Mouse (Mus musculus) kidney, postnatal 0 days (tissue): ENCODE data around the gene Plce1. TPM values are rescaled to one million over a fixed set of nuclear protein-coding genes. Genes with fewer than 3 reads are reported as not detected.

Experiments used
- ATAC-seq: fragments of 200-750 bp; cut with Nextera tagmentation; replicated peaks from 2 replicates; pipeline ENCODE4 v1.8.0; 2017; ENCODE audit warnings: low read depth, moderate number of reproducible peaks, moderate TSS enrichment, moderate library complexity; ENCODE audit not compliant: low FRiP score
- DNase-seq: peaks from one replicate; pipeline ENCODE4 v3.0.0-alpha.2; 2016; ENCODE audit warnings: low spot score
- H3K27ac ChIP-seq: fragments of 300-500 bp; sonication (generic); 2 replicates; pipeline ENCODE4 v1.5.1; 2014; ENCODE audit warnings: mild to moderate bottlenecking
- H3K27me3 ChIP-seq: fragments of 300-500 bp; sonication (generic); 2 replicates; pipeline ENCODE4 v1.6.1; 2014; ENCODE audit warnings: low read length, mixed read lengths; ENCODE audit not compliant: insufficient read depth
- H3K36me3 ChIP-seq: fragments of 300-500 bp; sonication (generic); 2 replicates; pipeline ENCODE4 v1.6.1; 2014; ENCODE audit warnings: low read length, mixed read lengths; ENCODE audit not compliant: insufficient read depth
- H3K4me1 ChIP-seq: fragments of 300-500 bp; sonication (generic); replicated peaks from 2 replicates; pipeline ENCODE4 v1.6.1; 2014; ENCODE audit warnings: antibody characterized with exemption, low read length, mixed read lengths; ENCODE audit not compliant: insufficient read depth
- H3K4me2 ChIP-seq: fragments of 300-500 bp; sonication (generic); 2 replicates; pipeline ENCODE4 v1.6.1; 2014; ENCODE audit warnings: mild to moderate bottlenecking, low read length, moderate library complexity, mixed read lengths
- H3K4me3 ChIP-seq: fragments of 300-500 bp; sonication (generic); replicated peaks from 2 replicates; pipeline ENCODE4 v1.5.1; 2014; ENCODE audit warnings: low read depth, low read length
- H3K9ac ChIP-seq: fragments of 300-500 bp; sonication (generic); 2 replicates; pipeline ENCODE4 v1.6.1; 2014; ENCODE audit warnings: low read depth, low read length
- H3K9me3 ChIP-seq: fragments of 300-500 bp; sonication (generic); replicated peaks from 2 replicates; pipeline ENCODE4 v1.6.1; 2016; ENCODE audit warnings: low read length, inconsistent platforms, mixed read lengths
- CTCF ChIP-seq: IDR thresholded peaks from 2 replicates; pipeline ENCODE4 v1.5.1; 2016; ENCODE audit warnings: antibody characterized with exemption, low read depth, mild to moderate bottlenecking, moderate library complexity
- WGBS: fragments of 180-500 bp; shearing (Covaris S2); extraction: QIAGEN DNeasy Blood & Tissue Kit; methylation state at CpG from one replicate; pipeline ENCODE4 v1.1.7; 2014; 5-methylcytosine and 5-hydroxymethylcytosine counted together
- polyA plus RNA-seq: library from polyadenylated mRNA; unstranded; fragments of >200 nt; fragmentation: Nextera tagmentation; extraction: Ambion mirVana; gene quantifications from 2 replicates; pipeline ENCODE4 v1.2.1, GENCODE M21; 2015

Plce1 gene
- polyA plus RNA-seq, 1 experiment from 2014 or later = 3.9 TPM

GRCm38 (mm10) chr19:38757161-38757560, 276.3 kb downstream of the Plce1 start:
- 91% methylated on average over 3 of the region's 3 CpGs for WGBS
- H3K4me3 ChIP-seq = no peak overlapping the region
- TF ChIP-seq CTCF = no peak
- 0 out of 2 replicates have a peak, but pooled peaks cover 3% of the 10 kb centered on the region for H3K4me1 ChIP-seq
- H3K36me3 ChIP-seq = no peaks in the 10 kb centered on the region
- H3K27me3 ChIP-seq = no peaks in the 10 kb centered on the region
- H3K9me3 ChIP-seq = no peaks in the 10 kb centered on the region
- no peak for DNase-seq
- H3K27ac ChIP-seq = no peak overlapping the region
- H3K4me2 ChIP-seq = no peak overlapping the region
- no peak for ATAC-seq
- H3K9ac ChIP-seq = no peak overlapping the region

GRCm38 (mm10) chr19:38758056-38758455, 277.1 kb downstream of the Plce1 start:
- Histone ChIP-seq H3K4me2 (no peak overlapping the region), H3K27me3 (no peaks in the 10 kb centered on the region), H3K9me3 (no peaks in the 10 kb centered on the region), H3K27ac (no peak overlapping the region), H3K4me3 (no peak overlapping the region), H3K36me3 (no peaks in the 10 kb centered on the region), H3K4me1 (0 out of 2 replicates have a peak, but pooled peaks cover 3% of the 10 kb centered on the region), H3K9ac (no peak overlapping the region)
- TF ChIP-seq CTCF = no peak
- ATAC-seq (no peak), DNase-seq (peak; percentile 37)
- 60% methylated on average over 5 of the region's 5 CpGs for WGBS

GRCm38 (mm10) chr19:38758685-38759472, 278.0 kb downstream of the Plce1 start:
- 0 out of 2 replicates have a peak overlapping the region, but pooled peaks have one; percentile 40 for H3K27ac ChIP-seq
- H3K9me3 ChIP-seq = no peaks in the 10 kb centered on the region

GRCm38 (mm10) chr19:38760441-38760840, 279.5 kb downstream of the Plce1 start:
- no peak overlapping the region for H3K4me3 ChIP-seq
- ATAC-seq = no peak
- no peak overlapping the region for H3K9ac ChIP-seq
- TF ChIP-seq CTCF = no peak
- H3K4me1 ChIP-seq = 0 out of 2 replicates have a peak, but pooled peaks cover 3% of the 10 kb centered on the region
- H3K4me2 ChIP-seq = no peak overlapping the region
- no peak overlapping the region for H3K27ac ChIP-seq
- H3K36me3 ChIP-seq = no peaks in the 10 kb centered on the region
- no peaks in the 10 kb centered on the region for H3K9me3 ChIP-seq
- 56% methylated on average over 3 of the region's 3 CpGs for WGBS
- no peak for DNase-seq
- H3K27me3 ChIP-seq = no peaks in the 10 kb centered on the region

More at GRCm38 (mm10) chr19:38758685-38759472, 278.0 kb downstream of the Plce1 start:
- WGBS = 51% methylated on average over 7 of the region's 7 CpGs
- TF ChIP-seq CTCF = no peak
- no peaks in the 10 kb centered on the region for H3K27me3 ChIP-seq
- H3K4me3 ChIP-seq = no peak overlapping the region
- 0 out of 2 replicates have a peak, but pooled peaks cover 3% of the 10 kb centered on the region for H3K4me1 ChIP-seq
- no peak for ATAC-seq
- H3K9ac ChIP-seq = no peak overlapping the region
- H3K4me2 ChIP-seq = no peak overlapping the region
- peak; percentile 67 for DNase-seq
- no peaks in the 10 kb centered on the region for H3K36me3 ChIP-seq

GRCm38 (mm10) chr19:38766306-38766705, 285.4 kb downstream of the Plce1 start:
- 56% methylated on average over 2 of the region's 2 CpGs for WGBS
- H3K9ac ChIP-seq = no peak overlapping the region
- no peak for ATAC-seq

GRCm38 (mm10) chr19:38775548-38775947, 294.6 kb downstream of the Plce1 start:
- Histone ChIP-seq H3K4me2 (no peak overlapping the region), H3K9me3 (no peaks in the 10 kb centered on the region), H3K4me1 (no peaks in the 10 kb centered on the region), H3K36me3 (no peaks in the 10 kb centered on the region), H3K4me3 (no peak overlapping the region), H3K27ac (no peak overlapping the region), H3K9ac (no peak overlapping the region), H3K27me3 (no peaks in the 10 kb centered on the region)
- DNase-seq (peak; percentile 75), ATAC-seq (0 out of 2 replicates have a peak, but pooled peaks have one; percentile 43)
- WGBS = 40% methylated on average over 4 of the region's 4 CpGs
- peak; percentile 80 for TF ChIP-seq CTCF

More at GRCm38 (mm10) chr19:38766306-38766705, 285.4 kb downstream of the Plce1 start:
- Histone ChIP-seq H3K27me3 (no peaks in the 10 kb centered on the region), H3K27ac (no peak overlapping the region), H3K4me1 (no peaks in the 10 kb centered on the region), H3K36me3 (no peaks in the 10 kb centered on the region), H3K4me2 (no peak overlapping the region), H3K4me3 (no peak overlapping the region), H3K9me3 (no peaks in the 10 kb centered on the region)
- DNase-seq = no peak
- TF ChIP-seq CTCF = no peak
